Mouse (Mus musculus): Measurements from ENCODE around the gene Gps1. TPM values are rescaled to one million over a fixed set of nuclear protein-coding genes. Genes with fewer than 3 reads are reported as not detected.
"Not testable (repeated sequence)": the region's sequence is repeated elsewhere in the genome, so short reads cannot be mapped to it uniquely, and the experiment has no call there.

The Gps1 gene
- total RNA-seq, 4 experiments from 2014 or later: 65.4 to 71.6 (median 69.3) TPM

DNA sequence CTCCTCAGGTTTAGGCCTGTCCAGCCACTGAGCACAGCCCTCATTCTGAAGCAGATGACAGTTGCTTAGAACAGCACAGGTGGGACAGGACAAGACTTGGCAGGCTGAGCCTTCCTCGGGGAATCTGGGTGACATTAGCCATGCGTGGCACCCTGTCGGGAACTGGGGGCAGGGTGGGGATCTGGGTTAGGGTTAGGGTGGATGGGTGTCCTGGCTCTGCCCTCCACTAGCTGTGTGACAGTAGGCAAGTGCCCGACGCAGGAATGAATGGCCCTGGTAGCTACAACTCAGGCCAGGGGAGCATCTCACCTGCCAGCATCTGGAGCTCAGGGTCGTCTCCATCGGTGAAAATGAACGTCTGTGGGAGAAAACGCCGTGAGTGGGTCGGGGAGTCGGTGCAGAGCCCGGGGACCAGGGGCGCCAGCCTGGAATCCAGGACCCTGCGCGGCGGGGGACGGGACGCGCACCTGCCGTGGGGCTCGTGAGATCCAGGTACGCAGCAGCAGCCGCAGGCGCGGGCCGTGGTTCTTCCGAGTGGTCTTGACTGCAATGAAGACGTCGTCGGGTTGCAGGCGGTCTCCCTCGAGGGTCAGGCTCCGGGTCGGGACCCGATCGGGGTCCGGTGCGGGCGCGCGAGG is 527 bp upstream of the Gps1 start:
- no peak for DNase-seq (ENCODE audit: low spot score in 2 of 2)

DNA sequence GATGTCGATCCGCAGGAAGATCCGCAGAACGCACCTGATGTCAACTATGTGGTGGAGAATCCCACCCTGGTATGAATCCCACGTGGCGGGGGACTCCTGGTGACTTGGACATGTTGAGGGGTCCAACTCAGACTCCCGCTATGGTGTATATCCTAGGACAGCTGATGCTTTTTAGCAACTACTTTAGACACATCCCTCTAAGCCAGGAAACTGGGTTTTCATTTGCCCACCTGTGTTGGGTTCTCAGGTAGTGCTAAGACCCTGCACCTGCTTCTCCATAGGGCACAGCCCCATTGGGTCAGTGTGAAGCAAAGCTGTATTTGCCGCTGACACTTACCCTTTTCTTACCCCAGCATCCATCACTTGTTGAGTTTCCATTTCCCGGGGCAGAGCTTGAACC is 1.1 kb downstream of the Gps1 start:
- no peak for DNase-seq (ENCODE audit: low spot score in 2 of 2)

DNA sequence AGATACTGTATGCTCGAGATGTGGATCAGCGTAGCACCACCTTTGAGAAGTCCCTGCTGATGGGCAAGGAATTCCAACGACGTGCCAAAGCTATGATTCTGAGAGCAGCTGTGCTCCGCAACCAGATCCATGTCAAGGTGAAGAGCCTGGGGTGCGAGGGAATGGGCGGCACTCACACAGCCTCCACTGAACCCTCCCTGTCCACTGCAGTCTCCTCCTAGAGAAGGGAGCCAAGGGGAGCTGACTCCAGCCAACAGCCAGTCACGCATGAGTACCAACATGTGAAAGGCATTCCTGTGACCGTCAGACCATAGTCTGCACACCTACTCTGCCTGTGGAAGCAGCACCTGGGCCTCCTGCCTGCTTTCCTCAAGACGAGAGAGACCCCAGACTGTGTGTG is 4.4 kb downstream of the Gps1 start:
- not testable (repeated sequence) for DNase-seq (ENCODE audit: low spot score in 2 of 2)

DNA sequence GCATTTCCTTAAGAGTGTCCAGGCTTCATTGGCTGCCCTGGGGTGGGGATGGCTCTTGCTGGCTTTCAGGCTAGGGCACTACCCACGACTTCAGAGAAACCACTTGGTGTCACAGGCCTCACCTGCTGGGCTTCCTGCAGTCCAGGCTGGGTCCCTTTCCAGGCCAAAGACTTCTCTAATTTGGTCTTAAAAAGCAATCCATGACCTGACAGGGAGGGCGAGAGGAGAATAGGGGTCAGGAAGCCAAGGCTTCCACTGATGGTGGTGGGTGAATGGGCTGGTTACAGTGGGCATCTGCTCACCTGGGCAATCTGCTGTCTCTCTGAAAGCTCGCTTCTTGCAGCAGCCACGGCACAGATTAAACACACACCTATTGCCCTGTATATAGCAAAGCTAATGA is 5.3 kb downstream of the Gps1 start:
- DNase-seq (ENCODE audit: low spot score in 2 of 2): no peak

DNA sequence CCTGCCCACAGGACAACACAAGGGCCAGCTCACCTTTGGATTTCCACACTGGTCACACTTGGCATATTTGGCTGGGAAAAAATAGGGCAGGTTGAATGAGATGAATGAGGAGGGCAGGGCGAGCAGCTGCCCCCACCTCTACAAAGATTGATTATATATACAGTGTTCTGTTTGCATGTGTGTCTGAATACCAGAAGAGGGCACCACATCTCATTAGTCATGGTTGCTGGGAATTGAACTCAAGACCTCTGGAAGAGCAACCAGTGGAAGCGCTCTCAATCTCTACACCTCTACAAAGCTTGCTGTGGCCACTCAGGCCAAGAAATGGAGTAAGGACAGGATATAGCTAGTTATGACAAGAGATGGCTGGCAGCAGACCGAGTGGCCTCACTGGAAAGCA is 5.7 kb downstream of the Gps1 start:
- DNase-seq (ENCODE audit: low spot score in 2 of 2): no peak

DNA sequence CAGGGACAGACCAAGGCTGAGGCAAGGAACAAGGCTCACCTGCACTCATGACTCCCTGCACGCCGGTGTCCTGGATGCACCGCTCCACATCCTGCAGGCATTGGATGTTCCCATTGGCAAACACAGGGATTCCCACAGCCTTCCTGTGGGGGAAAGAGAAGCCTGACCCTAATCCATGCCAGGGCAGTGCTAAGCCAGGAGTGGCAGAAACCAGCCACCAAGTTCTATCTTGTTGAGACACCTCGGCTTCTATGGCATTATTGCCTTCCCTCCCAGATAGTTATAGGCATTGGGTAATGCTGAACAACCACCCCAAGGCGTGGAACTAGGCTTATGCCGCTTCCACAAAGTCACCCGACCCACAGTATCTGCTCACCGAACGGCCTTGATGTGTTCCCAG is 8.6 kb downstream of the Gps1 start:
- DNase-seq (ENCODE audit: low spot score in 2 of 2): no peak

DNA sequence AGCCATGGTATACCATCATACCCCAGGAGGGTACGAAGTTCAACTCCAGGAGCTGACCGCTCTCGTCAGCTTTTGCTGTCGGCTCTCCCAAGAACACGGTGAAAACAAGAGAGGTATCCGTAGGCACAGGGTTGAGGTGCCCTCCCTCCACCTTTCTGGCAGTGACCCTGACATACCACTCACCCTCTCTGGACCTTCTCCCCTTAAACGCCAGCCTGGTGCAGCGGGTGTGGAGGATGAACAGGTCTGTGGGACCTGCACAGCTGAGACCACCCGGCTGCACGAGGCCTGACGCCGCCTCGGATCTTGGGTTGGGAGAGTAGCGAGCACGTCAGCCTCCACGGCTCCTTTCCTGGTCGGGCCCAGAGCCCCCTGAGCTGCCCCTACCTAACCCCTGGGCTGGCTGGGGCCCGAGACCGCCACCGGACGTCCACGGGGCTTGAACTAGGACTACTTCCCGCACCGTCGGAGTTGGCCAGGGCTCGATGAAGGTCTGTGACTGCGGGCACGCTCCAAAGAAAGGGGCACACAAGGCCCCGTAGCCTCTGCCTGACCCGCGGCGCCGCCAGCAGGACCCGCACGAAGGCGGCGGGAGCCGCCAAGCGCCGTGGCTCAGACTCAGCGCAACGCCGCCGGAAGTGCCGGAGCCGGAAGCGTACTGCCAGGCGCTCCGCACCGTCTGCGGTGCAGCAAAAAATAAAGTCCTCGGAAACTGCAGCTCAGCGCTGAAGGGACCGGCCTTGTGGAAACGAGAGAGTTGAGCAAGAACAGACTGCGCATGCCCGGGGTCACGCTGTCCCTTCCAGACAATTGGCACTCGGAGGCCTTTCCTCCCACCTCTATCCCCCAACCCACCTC is 11.9 kb downstream of the Gps1 start, which contains the start of gene Dus1l:
Gene Dus1l, minus strand, starts transcription at position 648 of the 858 bp plus-strand sequence.
- peak; percentile 90 to 94 for DNase-seq (ENCODE audit: low spot score in 2 of 2)

DNA sequence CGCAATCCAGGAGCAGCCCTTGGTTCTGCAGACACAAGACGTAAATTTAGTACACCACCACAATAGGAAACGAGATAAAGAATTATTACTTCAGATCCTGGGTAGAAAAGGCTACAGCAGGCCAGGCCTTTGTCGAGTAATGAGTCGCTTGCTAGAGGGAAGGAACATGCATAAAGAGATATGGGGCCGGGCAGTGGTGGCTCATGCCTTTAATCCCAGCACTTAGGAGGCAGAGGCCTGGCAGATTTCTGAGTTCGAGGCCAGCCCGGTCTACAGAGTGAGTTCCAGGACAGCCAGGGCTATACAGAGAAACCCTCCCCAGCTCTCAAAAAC is 12.5 kb downstream of the Gps1 start:
- DNase-seq (ENCODE audit: low spot score in 2 of 2): no peak

DNA sequence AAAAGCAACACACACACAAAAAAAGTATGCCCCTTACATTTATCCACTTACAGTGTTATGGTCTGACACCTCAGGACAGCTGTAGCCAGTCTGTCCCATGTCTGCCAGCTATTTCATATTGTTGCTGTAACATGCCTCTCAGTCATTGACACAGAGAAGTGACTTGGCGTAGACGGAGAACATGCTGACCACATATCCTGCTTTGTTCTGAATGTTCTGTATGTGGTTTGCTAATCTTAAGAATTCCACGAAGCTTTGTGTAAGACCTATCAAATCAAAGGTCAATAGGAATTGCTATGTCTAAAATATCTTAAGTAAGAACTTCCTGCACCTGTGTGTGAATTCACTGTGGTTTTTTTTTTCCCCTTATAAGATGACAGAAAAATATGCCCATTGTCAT is 14.2 kb downstream of the Gps1 start:
- DNase-seq (ENCODE audit: low spot score in 2 of 2): no peak

DNA sequence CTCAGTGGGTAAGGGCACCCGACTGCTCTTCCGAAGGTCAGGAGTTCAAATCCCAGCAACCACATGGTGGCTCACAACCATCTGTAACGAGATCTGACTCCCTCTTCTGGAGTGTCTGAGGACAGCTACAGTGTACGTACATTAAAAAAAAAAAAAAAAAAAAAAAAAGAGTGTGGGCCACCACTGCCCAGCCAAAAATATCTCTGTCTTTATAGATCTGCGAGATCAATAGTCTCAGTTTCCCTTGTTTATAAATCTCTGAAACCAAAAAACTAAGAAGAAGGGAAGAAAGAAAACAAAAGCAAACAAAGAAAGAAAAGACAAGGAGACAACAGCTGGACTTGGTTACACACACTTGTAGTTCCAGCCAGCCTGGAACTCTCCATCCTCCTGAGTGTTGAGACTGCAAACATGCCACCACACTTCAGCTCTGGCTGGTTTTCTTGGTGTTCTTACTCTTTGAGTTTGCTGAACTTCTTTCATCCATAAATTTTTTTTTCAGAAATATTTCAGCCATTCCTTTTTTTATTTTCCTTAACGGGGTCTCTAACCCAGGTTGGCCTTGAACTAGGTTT is 15.3 kb downstream of the Gps1 start:
- DNase-seq (ENCODE audit: low spot score in 2 of 2): no peak

DNA sequence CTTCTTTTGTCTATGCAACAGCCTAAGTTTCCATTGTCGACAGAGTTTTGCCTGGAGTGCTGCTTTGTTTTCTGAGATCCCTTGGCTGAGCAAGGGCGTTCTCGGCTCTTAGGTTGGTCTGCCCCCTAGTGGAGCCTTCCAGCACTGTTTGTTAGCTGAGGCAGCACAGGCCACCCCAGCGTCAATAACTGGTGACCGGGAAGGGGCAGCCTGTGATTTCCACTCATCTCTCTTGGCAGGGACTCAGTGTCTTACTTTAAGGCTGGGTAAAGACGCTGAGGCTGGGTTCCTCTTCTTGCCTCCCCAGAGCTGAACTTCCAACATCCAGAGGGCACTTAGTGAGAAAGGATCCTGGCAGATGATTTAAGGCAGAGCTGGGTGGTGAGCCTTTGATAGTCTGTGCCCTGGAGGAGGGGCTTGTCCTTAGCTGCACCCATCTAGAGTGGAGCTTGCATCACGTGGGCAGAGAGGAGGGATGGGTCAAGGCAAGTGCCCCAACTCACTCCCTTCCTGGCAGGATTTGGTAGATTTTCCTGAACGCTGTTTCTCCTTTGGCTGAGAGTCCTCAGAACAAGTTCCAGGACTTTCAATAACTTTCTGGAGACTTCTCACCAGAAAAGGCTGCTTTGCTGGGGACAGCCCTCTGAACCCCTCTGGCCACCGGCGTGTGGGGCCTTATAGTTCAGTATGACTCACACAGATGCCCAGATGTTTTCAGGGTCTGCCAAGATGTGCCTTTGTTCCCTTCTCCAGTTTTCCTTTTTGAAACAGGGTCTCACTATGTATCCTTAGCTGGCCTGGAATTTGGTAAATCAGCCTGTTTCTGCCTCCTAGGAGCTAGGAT is 16.2 kb downstream of the Gps1 start:
- DNase-seq (ENCODE audit: low spot score in 2 of 2): peak; percentile 80 to 84

DNA sequence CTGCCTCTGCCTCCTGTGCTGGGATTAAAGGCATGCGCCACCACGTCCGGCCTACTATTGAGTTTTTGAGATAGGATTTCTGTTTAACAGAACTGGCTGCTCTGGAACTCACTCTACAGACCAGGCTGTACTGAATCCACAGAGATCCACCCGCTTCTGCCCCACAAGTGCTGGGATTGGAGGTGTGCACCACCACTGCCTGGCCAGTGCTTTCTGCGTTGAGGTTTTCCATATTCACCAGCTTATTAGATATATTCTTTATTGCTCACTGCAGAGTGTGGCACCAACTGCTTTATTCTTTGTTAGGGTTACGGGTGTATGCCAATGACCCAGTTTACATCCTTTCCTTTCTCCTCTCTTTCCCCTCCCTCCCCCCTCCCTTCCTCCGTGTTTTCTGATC is 20.2 kb downstream of the Gps1 start:
- DNase-seq (ENCODE audit: low spot score in 2 of 2): no peak

DNA sequence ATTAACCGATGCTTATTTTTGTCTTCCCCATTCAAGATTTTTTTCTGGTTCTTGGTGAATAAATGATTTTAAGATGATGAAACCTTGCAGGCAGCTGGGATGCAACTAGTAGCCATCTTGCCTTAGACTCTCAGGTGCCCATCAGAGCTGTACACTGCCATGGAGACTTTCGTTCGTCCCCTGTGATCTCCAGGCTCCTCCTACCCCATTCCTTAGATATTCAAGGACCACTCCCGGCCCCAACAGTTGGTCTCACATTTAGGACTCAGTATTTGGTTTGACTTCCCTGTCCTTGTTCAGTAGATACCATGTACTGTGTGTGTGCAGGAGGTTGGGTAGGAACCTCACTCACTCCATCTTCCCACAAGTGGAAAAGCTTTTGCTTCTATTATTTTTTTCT is 20.7 kb downstream of the Gps1 start:
- DNase-seq (ENCODE audit: low spot score in 2 of 2): no peak

DNA sequence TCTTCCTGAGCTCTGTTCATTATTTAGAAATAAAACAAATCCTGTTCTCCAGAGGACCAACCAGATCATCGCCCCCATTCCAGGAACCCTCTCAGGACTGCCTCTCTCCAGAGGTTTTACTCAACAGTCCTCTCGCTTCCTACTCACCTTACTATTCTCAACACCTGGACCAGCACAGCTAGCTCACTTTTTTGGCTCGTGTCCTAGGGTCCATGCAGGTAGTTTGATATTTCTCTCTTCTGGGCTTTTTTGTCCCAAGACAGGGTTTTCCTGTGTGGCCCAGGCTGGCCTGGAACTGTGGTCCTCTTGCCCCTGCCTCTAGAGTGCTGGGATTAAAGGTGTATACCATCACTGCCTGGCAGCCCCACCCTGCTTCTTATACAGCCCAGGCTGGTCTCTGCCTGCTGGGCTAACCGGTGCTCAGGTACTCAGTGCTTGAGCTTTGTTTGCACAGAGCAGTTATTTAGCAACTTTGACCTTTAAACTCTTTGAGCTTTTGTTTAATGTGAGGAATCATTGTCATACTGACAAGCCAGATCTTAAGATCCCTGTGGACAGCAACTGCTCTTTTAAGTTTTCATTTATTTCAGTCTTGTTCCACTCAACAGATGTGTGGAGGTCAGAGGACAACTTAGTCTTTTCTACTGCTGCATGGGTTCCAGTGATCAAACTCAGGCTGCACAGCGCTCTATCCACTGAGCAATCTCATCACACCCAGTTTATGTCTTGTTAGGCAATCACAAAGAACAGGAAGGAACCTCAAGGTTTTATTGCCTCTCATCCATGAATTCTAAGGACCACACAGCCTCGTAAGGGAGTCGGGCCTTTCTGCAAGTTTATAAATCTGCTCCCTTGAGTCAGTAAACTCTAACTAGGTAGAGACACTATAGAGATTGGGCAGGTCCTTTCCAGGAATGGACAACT is 21.6 kb downstream of the Gps1 start:
- DNase-seq (ENCODE audit: low spot score in 2 of 2): no peak

DNA sequence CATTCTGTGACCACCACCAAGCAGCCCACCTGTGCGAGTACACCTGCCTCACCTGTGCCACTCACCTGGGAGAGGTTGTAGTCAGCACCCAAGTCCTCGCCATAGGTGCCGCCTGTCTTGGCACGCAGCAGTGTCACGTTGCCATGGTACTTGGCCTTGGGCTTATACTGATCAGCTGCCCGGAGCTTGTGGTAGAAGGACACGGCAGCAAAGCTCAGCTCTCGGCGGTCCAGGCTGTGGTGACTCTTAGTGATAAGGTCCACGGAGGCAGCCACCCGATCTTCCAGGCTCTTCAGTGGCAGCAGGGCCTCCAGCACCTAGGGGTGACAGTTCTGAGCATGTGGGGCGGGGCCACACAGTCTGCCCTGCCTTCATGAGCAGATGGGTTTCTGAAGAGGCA is 23.9 kb downstream of the Gps1 start:
- no peak for DNase-seq (ENCODE audit: low spot score in 2 of 2)

DNA sequence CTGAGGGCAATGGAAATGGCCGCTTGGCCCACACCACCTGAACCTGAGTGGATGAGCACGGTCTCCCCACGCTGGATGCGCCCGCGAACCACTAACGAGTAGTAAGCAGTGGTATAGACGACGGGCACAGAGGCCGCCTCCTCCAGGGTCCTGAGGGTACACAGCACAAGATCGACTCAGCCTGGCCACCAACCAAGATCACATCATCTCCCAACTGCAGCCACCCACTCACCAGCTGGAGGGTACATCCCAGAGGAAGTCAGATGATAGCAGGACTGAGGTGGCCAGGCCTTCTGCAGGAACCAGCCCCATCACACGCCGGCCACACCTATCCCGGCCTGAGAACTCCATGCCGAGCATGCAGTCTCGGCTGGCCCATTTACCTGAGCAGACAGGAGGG is 28.0 kb downstream of the Gps1 start:
- DNase-seq (ENCODE audit: low spot score in 2 of 2): no peak

DNA sequence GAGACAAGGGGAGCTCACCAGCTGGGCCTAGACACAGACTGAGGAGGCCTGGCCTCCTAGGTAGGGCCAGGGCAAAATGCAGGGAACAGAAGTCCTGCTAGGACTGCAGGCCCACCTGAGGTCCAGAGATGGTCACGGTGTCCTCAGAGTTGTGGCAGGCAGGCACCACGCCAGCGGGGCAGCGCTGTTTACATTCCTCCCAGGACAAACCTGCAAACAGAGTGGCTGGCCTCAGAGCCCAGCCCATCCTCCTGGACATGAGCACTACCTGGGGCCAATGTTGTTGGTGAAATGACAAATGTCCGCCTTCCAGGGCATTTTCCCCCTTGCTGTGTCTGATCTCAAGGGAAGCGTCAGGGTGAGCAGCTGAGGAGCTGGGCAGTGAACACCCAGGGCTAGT is 33.3 kb downstream of the Gps1 start:
- DNase-seq (ENCODE audit: low spot score in 2 of 2): no peak

DNA sequence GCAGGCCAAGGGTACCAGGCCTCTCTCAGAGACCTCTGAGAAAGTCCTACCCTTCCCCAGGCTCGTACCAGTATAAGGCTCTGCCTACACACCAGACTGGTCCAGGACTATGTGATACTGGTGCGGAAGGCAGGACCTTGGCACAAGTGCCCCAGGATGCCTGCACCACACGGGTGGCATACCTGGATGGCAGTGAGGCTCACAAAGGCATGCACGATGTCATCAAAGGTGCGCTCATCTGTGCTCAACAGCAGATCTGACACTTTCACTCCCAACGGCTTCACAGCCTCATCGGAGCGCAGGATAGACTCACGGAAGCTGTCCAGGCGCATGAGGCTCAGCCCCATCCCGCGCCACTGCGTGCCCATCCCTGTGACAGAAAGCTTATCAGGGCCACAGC is 34.2 kb downstream of the Gps1 start:
- no peak for DNase-seq (ENCODE audit: low spot score in 2 of 2)

DNA sequence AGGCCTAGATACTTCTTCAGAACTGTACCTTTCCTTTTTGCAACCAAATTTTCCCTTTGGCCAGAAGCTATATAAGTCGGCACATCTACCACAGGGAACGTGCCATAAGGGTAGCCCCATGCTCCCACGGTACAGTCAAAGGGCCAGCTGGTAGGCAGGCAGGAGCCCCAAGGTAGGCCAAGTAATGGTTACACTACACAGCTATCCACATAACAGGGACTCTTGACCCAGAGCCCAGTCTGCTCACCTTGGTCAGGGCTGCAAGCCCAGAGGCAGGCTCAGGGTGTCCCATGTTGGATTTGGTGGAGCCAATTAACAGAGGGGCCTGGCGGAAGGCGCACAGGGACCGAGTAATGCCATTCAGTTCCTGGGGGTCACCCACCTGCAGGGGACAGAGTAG is 35.5 kb downstream of the Gps1 start:
- DNase-seq (ENCODE audit: low spot score in 2 of 2): no peak

DNA sequence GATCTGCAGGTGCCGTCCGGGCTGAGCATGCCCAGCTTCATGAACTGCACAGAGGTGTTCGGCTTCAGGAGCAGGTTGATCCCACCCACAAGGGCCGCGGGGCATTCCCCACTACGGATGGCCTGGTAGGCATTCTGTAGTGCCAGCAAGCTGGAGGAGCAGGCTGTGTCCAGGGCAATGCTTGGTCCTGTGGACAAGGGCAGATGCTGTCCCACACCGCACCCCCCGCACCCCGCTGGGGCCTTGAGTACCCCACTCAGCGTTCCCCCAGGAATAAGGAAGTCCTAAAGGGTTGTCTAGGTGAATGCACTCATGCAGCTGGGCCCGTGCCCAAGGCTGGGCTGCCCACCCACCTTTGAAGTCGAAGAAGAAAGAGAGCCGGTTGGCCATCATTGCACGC is 36.5 kb downstream of the Gps1 start:
- DNase-seq (ENCODE audit: low spot score in 2 of 2): no peak

Data from gastrocnemius, adult 8-10 months (tissue).